Mouse (Mus musculus): ENCODE measurements around the gene Rcn3. TPM values are rescaled to one million over a fixed set of nuclear protein-coding genes. Genes with fewer than 3 reads are reported as not detected.
"Not testable (repeated sequence)": the region's sequence is repeated elsewhere in the genome, so short reads cannot be mapped to it uniquely, and the experiment has no call there.

Gene Rcn3
- polyA plus RNA-seq, 1 experiment from 2014 or later, result 93.3 TPM

DNA sequence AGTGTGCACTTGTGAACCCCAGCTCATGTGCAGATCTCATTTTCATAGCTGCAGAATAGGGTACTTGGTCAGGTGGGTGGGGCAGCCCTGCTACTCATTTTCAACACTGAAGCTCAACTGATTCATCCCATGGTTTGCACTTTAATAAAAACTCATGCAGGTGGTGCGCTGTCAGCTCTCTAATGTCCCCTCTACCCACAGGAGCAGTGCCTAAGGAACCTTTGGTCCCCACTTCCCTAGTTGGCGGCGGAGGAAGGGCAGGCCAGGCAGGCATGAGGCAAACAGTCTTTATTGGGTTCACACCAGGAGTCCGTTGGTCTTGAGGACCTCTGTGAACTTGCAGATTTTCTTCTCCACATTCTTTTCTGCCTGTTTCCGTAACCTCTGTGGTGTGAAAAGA, 33.6 kb upstream of the Rcn3 start:
- not testable (repeated sequence) for DNase-seq (ENCODE audit: low spot score); H3K27me3 ChIP-seq (ENCODE audit: control insufficient read depth, insufficient read depth, low read length); ATAC-seq (ENCODE audit: low FRiP score); H3K4me3 ChIP-seq (replicated peaks; ENCODE audit: low read length); H3K27ac ChIP-seq; H3K9ac ChIP-seq; H3K9me3 ChIP-seq (ENCODE audit: control insufficient read depth, low read length)
- H3K36me3 ChIP-seq (replicated peaks; ENCODE audit: control insufficient read depth, insufficient read depth), result peaks cover 57% of the 10 kb centered on the region
- H3K4me2 ChIP-seq (replicated peaks), result peak overlapping the region; percentile 62; the same call in 1 of the 2 replicates
- WGBS, result 62% methylated on average over 5 of the region's 5 CpGs
- H3K4me1 ChIP-seq (replicated peaks; ENCODE audit: control insufficient read depth, insufficient read depth, low read length), result peaks cover 32% of the 10 kb centered on the region

DNA sequence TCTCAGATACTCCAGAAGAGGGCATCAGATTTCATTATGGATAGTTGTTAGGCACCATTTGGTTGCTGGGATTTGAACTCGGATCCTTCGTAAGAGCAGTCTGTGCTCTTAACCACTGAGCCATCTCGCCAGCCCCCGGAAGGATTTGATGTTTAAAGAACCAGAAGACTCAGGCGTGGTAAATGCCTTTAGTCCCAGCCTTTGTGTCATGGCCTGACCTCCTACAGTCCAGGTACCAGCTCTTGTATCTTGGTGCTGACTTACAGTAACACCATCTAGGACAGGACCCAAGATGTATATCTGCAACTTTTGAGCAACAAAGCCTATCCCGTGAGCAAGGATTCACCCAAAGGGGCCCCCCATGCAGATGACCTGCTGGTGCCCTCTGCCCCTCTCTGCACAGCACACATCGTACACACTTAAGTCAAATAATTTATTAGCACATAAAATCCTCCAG, 33.2 kb upstream of the Rcn3 start:
- H3K27me3 ChIP-seq (ENCODE audit: control insufficient read depth, insufficient read depth, low read length), result no peaks in the 10 kb centered on the region
- peak overlapping the region; percentile 86 for H3K27ac ChIP-seq
- peak overlapping the region; percentile 62 for H3K4me2 ChIP-seq (replicated peaks)
- no peak overlapping the region for H3K4me3 ChIP-seq (replicated peaks; ENCODE audit: low read length)
- H3K9me3 ChIP-seq (ENCODE audit: control insufficient read depth, low read length), result no peaks in the 10 kb centered on the region
- peaks cover 62% of the 10 kb centered on the region for H3K36me3 ChIP-seq (replicated peaks; ENCODE audit: control insufficient read depth, insufficient read depth)
- H3K9ac ChIP-seq, result peak overlapping the region; percentile 56
- no peak for DNase-seq (ENCODE audit: low spot score)
- peaks cover 32% of the 10 kb centered on the region for H3K4me1 ChIP-seq (replicated peaks; ENCODE audit: control insufficient read depth, insufficient read depth, low read length)
- WGBS, result 15% methylated on average over 7 of the region's 7 CpGs
- ATAC-seq (ENCODE audit: low FRiP score), result no peak

DNA sequence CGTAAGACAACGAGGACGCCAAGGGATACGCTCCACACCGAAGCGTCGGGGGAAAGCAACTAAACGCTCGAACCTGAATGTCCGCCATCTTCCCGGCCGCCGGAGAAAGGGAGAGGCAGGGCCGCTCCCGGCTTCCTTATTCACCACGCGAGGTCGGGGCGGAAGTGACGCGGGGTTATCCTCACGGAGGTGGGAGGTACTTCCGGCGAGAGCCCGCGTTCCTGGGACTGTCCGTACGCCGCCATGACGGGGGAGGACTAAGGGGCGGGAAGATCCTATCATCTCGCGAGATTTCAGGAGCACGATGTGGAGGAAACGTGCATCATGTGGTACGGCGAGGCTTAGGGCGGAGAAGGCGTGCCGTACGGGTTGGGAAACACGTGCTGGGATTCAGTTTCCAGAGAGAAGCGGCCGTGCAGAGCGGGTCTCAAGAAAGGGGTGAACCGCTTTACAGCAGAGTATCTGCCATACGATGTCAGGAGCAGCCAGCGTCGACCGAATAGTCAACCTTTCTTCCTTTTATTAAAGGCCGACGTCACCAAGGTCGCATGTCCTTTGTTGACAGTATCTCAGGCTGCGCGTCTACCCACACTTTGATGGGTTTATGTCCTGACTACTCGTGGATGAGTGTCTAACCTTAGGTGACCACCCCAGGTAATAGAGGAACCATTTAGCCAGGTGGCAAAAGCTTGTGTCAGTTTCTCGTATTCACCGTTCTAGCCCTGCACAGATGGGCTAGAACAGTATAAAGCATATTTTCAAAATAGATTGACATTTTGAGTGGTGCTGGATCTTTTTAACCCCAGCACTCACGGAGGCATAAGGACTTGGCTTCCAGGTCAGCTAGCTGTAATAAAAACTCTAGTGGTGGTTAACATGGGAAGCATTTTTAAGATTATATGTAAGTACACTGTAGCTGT, 32.5 kb upstream of the Rcn3 start, which contains the start of gene Rps11:
Rps11 (minus strand) TSS at position 216 of the 920 bp plus-strand sequence.
- DNase-seq (ENCODE audit: low spot score) (peak; percentile 99), ATAC-seq (ENCODE audit: low FRiP score) (peak; percentile 88)
- peaks cover 31% of the 10 kb centered on the region for H3K4me1 ChIP-seq (replicated peaks; ENCODE audit: control insufficient read depth, insufficient read depth, low read length)
- no peaks in the 10 kb centered on the region for H3K9me3 ChIP-seq (ENCODE audit: control insufficient read depth, low read length)
- no peaks in the 10 kb centered on the region for H3K27me3 ChIP-seq (ENCODE audit: control insufficient read depth, insufficient read depth, low read length)
- WGBS, result under 1% methylated on average over 59 of the region's 59 CpGs
- peaks cover 68% of the 10 kb centered on the region for H3K36me3 ChIP-seq (replicated peaks; ENCODE audit: control insufficient read depth, insufficient read depth)
- peak within 1 kb of the TSS; percentile 96 for H3K4me2 ChIP-seq (replicated peaks)
- H3K27ac ChIP-seq, result peak within 1 kb of the TSS; percentile 91
- peak within 1 kb of the TSS; percentile 98 for H3K9ac ChIP-seq
- peak within 1 kb of the TSS; percentile 92 for H3K4me3 ChIP-seq (replicated peaks; ENCODE audit: low read length)

- Histone ChIP-seq H3K4me2 (replicated peaks) (peak overlapping the region; percentile 96), H3K27ac (peak overlapping the region; percentile 91), H3K9ac (peak overlapping the region; percentile 98), H3K4me3 (replicated peaks; ENCODE audit: low read length) (peak overlapping the region; percentile 92), H3K9me3 (ENCODE audit: control insufficient read depth, low read length) (no peaks in the 10 kb centered on the region), H3K4me1 (replicated peaks; ENCODE audit: control insufficient read depth, insufficient read depth, low read length) (peaks cover 27% of the 10 kb centered on the region), H3K27me3 (ENCODE audit: control insufficient read depth, insufficient read depth, low read length) (no peaks in the 10 kb centered on the region), H3K36me3 (replicated peaks; ENCODE audit: control insufficient read depth, insufficient read depth) (peaks cover 81% of the 10 kb centered on the region)
- no peak for ATAC-seq (ENCODE audit: low FRiP score)
- WGBS, result 26% methylated on average over 12 of the region's 12 CpGs
- DNase-seq (ENCODE audit: low spot score), result no peak
Observed at GRCm38 (mm10) chr7:45123186-45123570, 31.2 kb upstream of the Rcn3 start.

DNA sequence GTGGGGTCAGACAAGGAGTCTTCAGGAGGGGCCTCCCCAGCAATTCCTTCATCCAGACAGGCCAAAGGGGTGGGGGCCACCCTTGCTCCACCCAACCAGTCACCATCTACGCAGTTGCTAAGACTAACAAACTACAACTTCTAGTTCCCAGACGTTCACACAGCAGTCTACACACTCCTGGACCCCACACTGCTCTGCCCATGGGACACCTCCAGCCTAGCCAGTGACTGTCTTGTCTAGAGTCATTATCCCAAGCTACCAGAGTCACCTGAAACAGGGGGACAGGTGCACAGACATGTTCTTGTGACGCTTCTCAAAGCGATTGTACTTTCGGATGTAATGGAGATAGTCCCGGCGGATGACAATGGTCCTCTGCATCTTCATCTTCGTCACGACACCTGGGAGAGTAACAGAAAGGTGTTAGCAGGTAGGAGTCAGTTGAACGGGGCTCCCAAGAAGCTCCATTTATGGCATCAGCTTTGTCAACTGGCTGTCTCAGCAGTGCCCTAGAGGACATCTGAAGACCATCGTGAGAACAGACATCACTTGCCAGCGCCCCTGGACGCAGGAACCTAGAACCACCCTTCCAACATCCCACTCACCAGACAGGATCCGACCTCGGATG, 30.7 kb upstream of the Rcn3 start:
- Histone ChIP-seq H3K9me3 (ENCODE audit: control insufficient read depth, low read length) (no peaks in the 10 kb centered on the region), H3K36me3 (replicated peaks; ENCODE audit: control insufficient read depth, insufficient read depth) (peaks cover 87% of the 10 kb centered on the region), H3K27ac (no peak overlapping the region), H3K4me2 (replicated peaks) (peak overlapping the region; percentile 96), H3K9ac (peak overlapping the region; percentile 98), H3K4me1 (replicated peaks; ENCODE audit: control insufficient read depth, insufficient read depth, low read length) (peaks cover 26% of the 10 kb centered on the region), H3K4me3 (replicated peaks; ENCODE audit: low read length) (peak overlapping the region; percentile 92), H3K27me3 (ENCODE audit: control insufficient read depth, insufficient read depth, low read length) (no peaks in the 10 kb centered on the region)
- 86% methylated on average over 15 of the region's 15 CpGs for WGBS
- DNase-seq (ENCODE audit: low spot score) (no peak), ATAC-seq (ENCODE audit: low FRiP score) (no peak)

DNA sequence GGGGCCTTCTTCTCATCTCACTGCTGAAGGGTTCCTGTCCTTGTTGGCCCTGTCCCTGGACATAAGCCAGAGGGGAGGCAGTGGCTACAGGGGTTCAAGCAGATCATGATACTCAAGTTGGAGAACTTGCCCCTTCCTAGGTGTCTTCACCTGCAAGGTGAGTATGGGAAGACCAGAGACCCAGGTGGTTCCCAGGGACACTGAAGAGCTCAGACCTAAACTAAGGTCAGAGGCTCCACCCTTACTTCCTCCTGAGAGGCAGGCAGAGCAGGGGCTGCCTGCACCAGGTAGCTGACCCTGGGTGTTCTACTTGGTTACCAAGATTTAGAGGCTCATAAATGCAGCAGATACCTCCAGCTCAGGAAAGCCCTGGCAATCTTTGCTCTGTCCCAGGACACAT, 29.9 kb upstream of the Rcn3 start:
- Histone ChIP-seq H3K4me3 (replicated peaks; ENCODE audit: low read length) (no peak overlapping the region), H3K27me3 (ENCODE audit: control insufficient read depth, insufficient read depth, low read length) (no peaks in the 10 kb centered on the region), H3K27ac (no peak overlapping the region), H3K9me3 (ENCODE audit: control insufficient read depth, low read length) (no peaks in the 10 kb centered on the region), H3K36me3 (replicated peaks; ENCODE audit: control insufficient read depth, insufficient read depth) (peaks cover 83% of the 10 kb centered on the region), H3K4me2 (replicated peaks) (no peak overlapping the region), H3K4me1 (replicated peaks; ENCODE audit: control insufficient read depth, insufficient read depth, low read length) (peaks cover 19% of the 10 kb centered on the region), H3K9ac (no peak overlapping the region)
- ATAC-seq (ENCODE audit: low FRiP score) (no peak), DNase-seq (ENCODE audit: low spot score) (no peak)

DNA sequence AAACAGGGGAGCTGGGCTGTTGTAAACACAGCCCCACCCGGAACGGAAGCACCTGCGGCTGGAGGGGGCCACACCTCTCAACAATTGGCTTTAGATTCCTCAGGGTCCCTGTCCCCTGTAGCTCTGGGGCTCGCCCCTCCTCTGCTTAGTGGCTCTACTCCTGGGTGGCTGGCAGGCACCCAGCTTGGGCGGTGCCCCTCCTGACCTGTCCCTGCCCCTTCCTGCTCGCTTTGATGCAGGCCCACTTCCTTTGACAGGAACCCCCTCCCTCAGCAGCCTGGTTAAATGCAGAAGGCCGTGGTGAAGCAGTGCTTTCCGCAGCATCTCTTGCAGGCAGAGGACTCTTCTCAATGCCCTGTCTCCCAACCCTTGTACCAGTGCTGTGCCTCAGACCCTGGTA, 29.4 kb upstream of the Rcn3 start:
- H3K27ac ChIP-seq, result no peak overlapping the region
- ATAC-seq (ENCODE audit: low FRiP score) (no peak), DNase-seq (ENCODE audit: low spot score) (no peak)
- H3K4me1 ChIP-seq (replicated peaks; ENCODE audit: control insufficient read depth, insufficient read depth, low read length), result peaks cover 14% of the 10 kb centered on the region
- H3K4me2 ChIP-seq (replicated peaks), result no peak overlapping the region
- H3K36me3 ChIP-seq (replicated peaks; ENCODE audit: control insufficient read depth, insufficient read depth), result peaks cover 77% of the 10 kb centered on the region
- WGBS, result 77% methylated on average over 8 of the region's 8 CpGs
- no peak overlapping the region for H3K9ac ChIP-seq
- no peaks in the 10 kb centered on the region for H3K27me3 ChIP-seq (ENCODE audit: control insufficient read depth, insufficient read depth, low read length)
- no peaks in the 10 kb centered on the region for H3K9me3 ChIP-seq (ENCODE audit: control insufficient read depth, low read length)
- H3K4me3 ChIP-seq (replicated peaks; ENCODE audit: low read length), result no peak overlapping the region

GRCm38 (mm10) chr7:45119780-45120709, 28.0 kb upstream of the Rcn3 start:
- no peak overlapping the region for H3K27ac ChIP-seq
- no peak for ATAC-seq (ENCODE audit: low FRiP score)
- 82% methylated on average over 5 of the region's 5 CpGs for WGBS

More at GRCm38 (mm10) chr7:45119780-45120709, 28.0 kb upstream of the Rcn3 start:
- peaks cover 63% of the 10 kb centered on the region for H3K36me3 ChIP-seq (replicated peaks; ENCODE audit: control insufficient read depth, insufficient read depth)
- no peak overlapping the region for H3K9ac ChIP-seq
- no peaks in the 10 kb centered on the region for H3K9me3 ChIP-seq (ENCODE audit: control insufficient read depth, low read length)
- DNase-seq (ENCODE audit: low spot score), result no peak
- peaks cover 10% of the 10 kb centered on the region for H3K4me1 ChIP-seq (replicated peaks; ENCODE audit: control insufficient read depth, insufficient read depth, low read length)
- no peaks in the 10 kb centered on the region for H3K27me3 ChIP-seq (ENCODE audit: control insufficient read depth, insufficient read depth, low read length)
- no peak overlapping the region for H3K4me2 ChIP-seq (replicated peaks)
- no peak overlapping the region for H3K4me3 ChIP-seq (replicated peaks; ENCODE audit: low read length)

Data from hindbrain, embryonic 14.5 days (tissue).